Mouse (Mus musculus): ENCODE results near the gene Sirpa.

Gene Sirpa

DNA sequence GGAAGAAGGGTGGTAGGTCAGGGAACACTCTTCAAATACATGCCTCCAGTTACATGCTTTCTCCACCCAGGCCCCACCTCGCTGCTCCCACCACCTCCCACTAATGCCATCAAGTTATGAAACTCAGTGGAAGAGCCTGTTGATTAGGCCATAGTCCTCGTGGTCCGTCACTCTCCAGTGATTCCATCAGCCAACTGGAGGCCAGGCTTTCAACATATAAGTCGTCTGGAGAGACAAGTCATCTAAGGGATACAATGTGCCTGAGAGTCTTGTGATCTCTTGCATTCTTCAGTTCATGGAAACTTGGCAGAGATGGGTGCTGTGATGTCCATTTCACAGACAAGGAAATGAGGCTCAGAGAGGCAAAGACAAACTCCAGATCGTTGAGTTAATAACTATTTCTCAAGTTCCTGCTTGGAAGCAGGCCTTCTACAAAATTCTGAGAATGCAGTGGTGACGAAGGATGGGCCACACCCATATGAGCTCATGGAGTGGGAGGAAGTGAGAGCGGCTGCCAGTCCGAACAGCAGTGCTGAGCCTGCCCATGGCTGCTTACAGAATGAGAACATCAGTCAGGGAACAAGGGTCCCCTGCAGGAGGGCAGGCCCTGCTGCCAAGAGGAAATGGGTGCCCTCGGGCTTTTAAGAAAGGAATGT, 40.6 kb downstream of the Sirpa start:
- no peak for DNase-seq (ENCODE audit: low spot score)

DNA sequence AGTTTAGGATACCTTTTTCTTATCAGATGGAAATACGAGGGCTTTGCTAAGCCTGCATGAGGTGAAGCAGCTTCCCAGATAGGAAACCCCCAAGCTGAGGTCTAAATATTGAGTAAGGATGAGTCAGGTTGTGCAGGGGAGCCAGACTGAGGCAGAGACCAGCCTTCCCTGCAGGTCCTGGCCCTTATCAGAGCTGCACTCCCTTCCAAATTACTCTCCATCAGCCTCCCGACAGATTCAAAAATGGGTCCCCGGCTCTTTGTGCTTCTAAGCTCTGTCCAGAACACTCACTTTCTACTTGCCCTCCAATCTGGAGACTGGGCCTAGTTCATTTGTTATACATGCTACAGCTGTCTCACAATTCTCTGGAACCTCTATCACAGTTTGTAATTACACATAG, 41.3 kb downstream of the Sirpa start:
- DNase-seq (ENCODE audit: low spot score) = no peak

DNA sequence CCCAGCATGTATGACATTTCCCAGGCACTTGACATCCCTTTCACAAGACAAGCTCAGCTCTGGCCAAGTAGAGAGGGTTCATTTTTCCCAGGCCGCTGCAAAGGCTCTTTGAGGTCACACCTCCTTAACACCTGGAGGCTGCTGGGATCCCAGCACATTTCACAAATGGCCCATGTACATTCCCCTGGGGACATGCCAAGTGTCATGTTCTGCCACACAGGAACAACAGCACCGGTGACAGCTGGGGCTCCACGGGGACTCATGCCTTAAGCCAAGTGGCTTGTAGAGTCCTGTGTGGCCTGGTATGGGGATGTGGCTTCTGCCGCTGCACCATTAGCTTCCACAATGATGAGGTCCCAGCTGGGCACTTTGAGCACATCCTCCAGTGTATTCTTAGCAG, 60.0 kb downstream of the Sirpa start:
- DNase-seq (ENCODE audit: low spot score) = no peak

DNA sequence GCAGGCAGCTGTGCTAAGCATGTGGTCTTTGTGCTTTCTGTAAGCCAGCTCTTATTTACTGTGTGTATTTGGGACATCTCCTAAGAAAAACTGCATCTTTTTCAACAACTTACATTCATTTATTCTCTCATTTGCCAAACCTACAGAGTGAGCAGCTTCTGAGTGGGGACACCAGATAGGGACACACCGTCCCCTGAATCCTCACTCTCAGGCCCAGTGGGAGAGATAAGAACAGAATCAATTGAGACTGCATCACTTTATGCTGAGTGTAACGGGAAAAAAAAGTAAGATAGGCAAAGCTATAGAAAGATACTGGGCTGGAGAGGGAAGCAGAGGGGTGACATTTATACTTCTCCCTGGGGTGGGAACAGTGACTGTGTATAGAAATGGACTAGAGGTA, 61.0 kb downstream of the Sirpa start:
- DNase-seq (ENCODE audit: low spot score) = no peak

DNA sequence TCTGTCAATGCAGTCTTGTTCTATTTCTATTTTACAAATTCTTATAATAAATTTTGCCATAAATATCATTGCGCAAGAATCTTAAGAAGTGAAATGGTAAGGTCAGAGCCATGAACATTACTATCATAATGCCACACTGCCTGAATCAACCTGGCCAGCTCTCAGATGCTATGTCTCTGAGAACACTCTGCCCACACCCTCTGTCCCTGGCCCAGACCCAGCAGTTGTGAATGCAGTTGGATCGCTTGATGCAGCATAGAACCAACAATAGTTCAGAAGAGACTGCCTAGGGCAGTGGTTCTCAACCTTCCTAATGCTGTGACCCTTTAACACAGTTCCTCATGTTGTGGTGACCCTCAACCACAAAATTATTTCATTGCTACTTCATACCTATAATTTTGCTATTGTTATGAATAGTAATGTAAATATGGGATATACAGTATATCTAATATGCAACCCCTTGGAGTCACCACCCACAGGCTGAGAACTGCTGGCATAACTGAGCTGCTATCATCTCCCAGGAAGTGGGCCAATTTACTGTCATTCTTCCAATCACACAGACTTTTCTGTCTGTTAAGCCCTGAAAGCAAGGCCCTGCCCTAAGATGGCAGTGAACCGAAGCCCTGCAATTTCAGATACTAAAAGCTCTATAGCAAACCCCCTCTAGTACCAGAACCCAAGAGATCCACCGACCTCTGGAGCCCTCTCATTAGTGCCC, 61.8 kb downstream of the Sirpa start:
- no peak for DNase-seq (ENCODE audit: low spot score)

DNA sequence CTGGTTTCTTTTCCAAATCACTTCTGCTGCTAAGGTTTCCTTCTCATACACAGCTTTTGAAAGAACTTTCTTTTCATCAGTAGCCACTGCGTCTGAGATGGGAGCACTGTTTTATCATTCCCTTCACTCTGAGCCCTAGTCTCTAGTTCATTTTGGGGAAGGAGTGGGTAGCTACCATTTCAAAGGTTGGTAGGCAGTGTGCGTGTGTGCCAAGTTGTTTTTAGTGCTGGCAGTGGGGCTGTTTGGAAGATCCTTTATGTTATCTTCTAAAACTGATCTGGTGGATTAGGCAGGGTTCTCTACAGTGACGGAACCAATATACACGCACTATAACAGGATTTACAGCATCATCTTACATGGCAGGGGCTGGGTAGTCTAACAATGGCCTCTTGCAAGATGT, 62.4 kb downstream of the Sirpa start:
- DNase-seq (ENCODE audit: low spot score) = no peak

DNA sequence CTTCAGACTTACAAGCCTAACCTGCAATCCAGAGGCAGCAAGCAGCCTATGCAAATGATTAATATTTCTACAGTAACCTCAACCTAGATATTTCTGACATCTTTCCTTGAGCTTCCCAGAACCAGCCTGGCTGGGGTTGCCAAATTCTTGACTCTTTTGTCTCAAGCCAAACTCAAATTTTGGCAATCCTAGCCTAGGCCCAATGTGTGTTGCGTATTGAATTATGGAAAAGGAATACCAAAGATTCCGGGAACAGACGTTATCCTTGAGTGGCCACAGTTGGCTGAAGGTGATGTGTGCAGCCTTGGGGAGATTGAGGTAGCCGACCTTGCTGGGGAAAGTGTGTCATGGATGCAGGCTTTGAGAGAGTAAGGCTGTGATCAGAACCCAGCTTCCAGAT, 66.2 kb downstream of the Sirpa start:
- no peak for DNase-seq (ENCODE audit: low spot score)

DNA sequence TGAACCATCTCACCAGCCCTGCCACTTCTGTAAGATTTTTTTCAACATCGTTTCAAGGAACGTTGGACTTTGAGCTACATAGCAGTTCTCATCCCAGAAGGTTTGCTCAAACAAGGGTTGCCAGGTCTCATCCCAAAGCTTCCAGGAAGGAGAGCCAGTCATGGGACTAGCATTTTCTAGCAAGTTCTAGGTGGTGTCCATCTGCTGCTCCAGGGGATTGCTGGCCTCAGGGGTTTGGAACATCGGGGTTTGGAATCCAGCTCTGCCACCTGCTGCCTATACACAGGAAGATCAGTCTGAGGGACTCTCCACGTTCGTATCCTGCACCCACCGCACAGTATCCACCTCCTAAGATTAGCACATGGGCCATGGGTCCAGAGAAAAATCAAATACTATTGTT, 67.4 kb downstream of the Sirpa start:
- DNase-seq (ENCODE audit: low spot score) = no peak

DNA sequence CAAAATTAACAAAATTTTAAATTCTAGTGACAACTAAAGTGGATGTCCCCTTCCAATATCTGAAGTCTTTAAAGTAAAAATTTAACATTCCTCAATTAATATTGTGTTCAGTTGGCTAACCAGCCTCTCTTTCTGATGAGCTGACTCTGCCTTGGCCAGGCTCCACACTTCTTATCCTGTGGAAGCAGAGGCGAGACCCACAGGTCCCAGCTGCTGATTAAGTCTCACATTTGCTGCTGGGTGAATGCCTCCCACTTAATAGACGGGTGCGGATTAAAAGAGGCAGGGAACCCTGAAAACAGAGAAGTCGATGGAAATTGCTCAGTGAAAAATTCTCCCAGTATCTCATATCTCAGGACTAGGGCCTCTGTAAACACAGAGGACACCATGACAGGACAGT, 69.8 kb downstream of the Sirpa start:
- DNase-seq (ENCODE audit: low spot score) = no peak

DNA sequence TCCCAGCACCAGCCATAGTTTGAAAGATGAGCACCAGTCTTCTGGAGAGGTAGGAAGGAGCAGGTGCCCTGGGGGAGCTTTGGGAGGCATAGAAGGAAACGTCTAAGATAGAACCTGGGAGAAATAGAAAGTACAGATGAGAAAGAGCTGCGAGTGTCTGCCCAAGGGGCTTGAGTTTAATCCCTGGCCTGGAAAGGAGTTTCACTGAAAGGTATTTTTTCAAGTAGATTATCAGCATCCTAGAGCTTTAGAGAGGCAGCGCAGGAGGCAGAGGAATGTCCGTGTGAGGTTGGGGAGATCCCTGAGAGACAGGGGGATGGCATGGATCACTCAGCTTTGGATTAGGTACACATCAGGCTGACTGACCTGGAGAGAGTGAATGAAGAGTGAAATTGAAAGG, 79.3 kb downstream of the Sirpa start:
- DNase-seq (ENCODE audit: low spot score) = no peak

DNA sequence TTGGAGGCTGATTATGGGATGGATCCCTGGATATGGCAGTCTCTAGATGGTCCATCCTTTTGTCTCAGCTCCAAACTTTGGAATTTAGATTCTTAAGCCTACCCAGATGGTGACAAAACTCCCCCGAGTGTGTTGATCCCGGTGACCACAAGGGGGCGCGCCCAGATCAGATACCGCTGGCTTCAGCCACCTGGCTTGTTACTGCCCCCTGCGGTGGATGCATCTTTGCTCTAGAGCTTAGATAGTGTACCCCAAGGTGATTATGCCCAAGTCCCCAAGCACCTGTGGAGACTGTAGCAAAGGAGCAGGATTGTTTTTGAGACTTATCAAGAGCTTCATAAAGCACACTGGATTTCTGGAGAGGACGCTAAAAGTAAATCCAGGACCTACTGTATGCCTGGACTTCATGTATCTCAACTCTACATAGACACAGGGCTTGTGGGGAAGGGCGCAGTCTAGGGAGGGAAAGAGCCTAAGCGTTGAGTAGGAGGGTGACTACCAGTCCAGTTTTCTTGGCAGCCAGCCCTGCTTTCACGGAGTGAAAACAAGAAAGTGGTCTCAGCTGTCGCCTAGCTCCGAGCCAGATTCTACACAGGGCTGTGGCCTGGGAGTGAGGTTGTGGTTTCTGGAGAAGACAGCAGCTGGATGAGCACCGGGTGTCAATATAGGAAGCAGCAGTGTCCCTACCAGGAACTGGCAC, 82.5 kb downstream of the Sirpa start:
- DNase-seq (ENCODE audit: low spot score) = peak; percentile 49

DNA sequence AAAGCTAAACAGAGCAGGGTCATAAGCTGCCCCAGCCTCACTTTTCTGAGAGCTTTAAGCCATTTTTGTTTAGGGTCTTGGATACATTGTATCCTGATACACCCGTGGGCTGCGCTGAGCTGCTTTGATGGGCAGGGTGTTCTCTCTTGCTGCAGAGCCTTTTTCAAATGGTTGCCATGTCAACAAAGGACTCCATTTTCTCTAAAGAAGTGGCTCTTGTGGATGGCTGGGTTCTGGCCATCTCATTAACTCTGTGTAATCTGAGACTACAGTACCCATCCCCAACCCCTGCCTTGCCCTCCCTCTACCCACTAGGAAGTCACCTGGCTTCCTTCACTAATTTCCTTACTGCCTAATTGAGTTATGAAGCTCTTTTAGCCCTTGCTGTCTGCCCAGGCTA, 85.0 kb downstream of the Sirpa start:
- DNase-seq (ENCODE audit: low spot score) = no peak

DNA sequence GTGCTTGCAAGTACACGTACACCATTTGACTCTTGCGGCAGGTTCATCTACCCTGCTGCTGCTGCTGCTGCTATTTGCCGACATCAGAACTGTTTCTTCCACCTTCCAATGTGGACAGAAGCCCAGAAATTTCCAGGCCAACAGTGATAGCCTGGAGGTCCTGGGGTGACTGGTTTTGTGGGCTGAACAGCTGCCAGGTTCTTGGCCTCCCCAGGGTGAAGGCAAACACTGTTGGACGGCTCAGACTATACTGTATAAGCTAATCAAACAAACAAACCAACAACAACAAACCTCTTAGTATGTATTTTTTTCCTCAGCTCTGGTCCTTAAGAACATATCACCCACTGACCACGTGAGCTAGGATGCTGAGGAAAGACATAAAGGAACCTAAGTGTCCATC, 86.4 kb downstream of the Sirpa start:
- DNase-seq (ENCODE audit: low spot score) = no peak

DNA sequence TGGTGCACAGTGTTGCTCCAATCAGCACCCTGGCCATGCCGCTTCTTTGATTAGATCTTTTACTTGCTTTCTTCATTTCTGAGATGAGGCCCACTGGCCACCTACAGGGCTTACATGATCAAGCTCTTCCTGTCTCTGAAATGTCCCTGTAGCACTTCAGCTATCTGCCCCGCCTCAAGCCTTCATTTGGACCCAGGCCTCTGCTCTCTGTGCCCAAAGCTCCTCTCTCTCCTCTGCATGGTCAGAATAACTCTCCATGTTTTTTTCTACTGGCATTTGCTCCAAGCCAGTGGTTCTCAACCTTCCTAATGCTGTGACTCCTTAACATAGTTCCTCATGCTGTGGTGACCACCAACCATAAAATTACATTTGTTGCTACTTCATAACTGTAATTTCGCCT, 87.6 kb downstream of the Sirpa start:
- no peak for DNase-seq (ENCODE audit: low spot score)
